Mouse (Mus musculus) embryonic facial prominence, embryonic 14.5 days (tissue): ENCODE results near the gene Srp14. TPM values are rescaled to one million over a fixed set of nuclear protein-coding genes. Genes with fewer than 3 reads are reported as not detected.

Source experiments
- ATAC-seq: fragments of 200-750 bp; cut with Nextera tagmentation; 2 replicates; pipeline ENCODE4 v1.8.0; 2017; ENCODE audit warnings: low read depth, moderate number of reproducible peaks, moderate TSS enrichment
- DNase-seq: peaks from one replicate; pipeline ENCODE4 v3.0.0-alpha.2; 2015; ENCODE audit warnings: low spot score
- H3K27ac ChIP-seq: fragments of 300-500 bp; sonication (generic); replicated peaks from 2 replicates; pipeline ENCODE4 v1.5.1; 2014; ENCODE audit warnings: low read depth, mild to moderate bottlenecking, low read length, moderate library complexity
- H3K27me3 ChIP-seq: fragments of 300-500 bp; sonication (generic); replicated peaks from 2 replicates; pipeline ENCODE4 v1.6.1; 2014; ENCODE audit warnings: low read length; ENCODE audit not compliant: control insufficient read depth, insufficient read depth
- H3K36me3 ChIP-seq: fragments of 300-500 bp; sonication (generic); 2 replicates; pipeline ENCODE4 v1.6.1; 2014; ENCODE audit warnings: low read length, mixed read lengths; ENCODE audit not compliant: control insufficient read depth, insufficient read depth
- H3K4me1 ChIP-seq: fragments of 300-500 bp; sonication (generic); 2 replicates; pipeline ENCODE4 v1.6.1; 2014; ENCODE audit warnings: antibody characterized with exemption, low read length; ENCODE audit not compliant: control insufficient read depth, insufficient read depth
- H3K4me2 ChIP-seq: fragments of 300-500 bp; sonication (generic); 2 replicates; pipeline ENCODE4 v1.6.1; 2014; ENCODE audit warnings: low read depth, mild to moderate bottlenecking, low read length, moderate library complexity, mixed read lengths
- H3K4me3 ChIP-seq: fragments of 300-500 bp; sonication (generic); 2 replicates; pipeline ENCODE4 v1.5.1; 2014; ENCODE audit warnings: low read depth, mild to moderate bottlenecking, low read length
- H3K9ac ChIP-seq: fragments of 300-500 bp; sonication (generic); 2 replicates; pipeline ENCODE4 v1.6.1; 2014; ENCODE audit warnings: low read depth, mild to moderate bottlenecking, low read length, moderate library complexity, mixed read lengths
- H3K9me3 ChIP-seq: fragments of 300-500 bp; sonication (generic); 2 replicates; pipeline ENCODE4 v1.6.1; 2016; ENCODE audit warnings: low read length; ENCODE audit not compliant: control insufficient read depth
- WGBS: fragments of 180-500 bp; shearing (Covaris S2); extraction: QIAGEN DNeasy Blood & Tissue Kit; methylation state at CpG from one replicate; pipeline ENCODE4 v1.1.7; 2014; 5-methylcytosine and 5-hydroxymethylcytosine counted together
- polyA plus RNA-seq: library from polyadenylated mRNA; unstranded; fragments of >200 nt; fragmentation: Nextera tagmentation; extraction: Ambion mirVana; gene quantifications from 2 replicates; pipeline ENCODE4 v1.2.1, GENCODE M21; 2014

The Srp14 gene
- polyA plus RNA-seq, 1 experiment from 2014 or later = 260 TPM

- H3K9me3 ChIP-seq = no peaks in the 10 kb centered on the region
- 93% methylated on average over 7 of the region's 7 CpGs for WGBS
- H3K27ac ChIP-seq = no peak overlapping the region
- DNase-seq (no peak), ATAC-seq (no peak)
- H3K4me2 ChIP-seq = no peak overlapping the region
- H3K9ac ChIP-seq = no peak overlapping the region
- no peak overlapping the region for H3K4me3 ChIP-seq
- H3K27me3 ChIP-seq = no peaks in the 10 kb centered on the region
- H3K4me1 ChIP-seq = peaks cover 12% of the 10 kb centered on the region
- peaks cover 12% of the 10 kb centered on the region for H3K36me3 ChIP-seq
These were observed 1.4 kb upstream of the Srp14 start for GRCm38 (mm10) chr2:118480886-118481285.

- Histone ChIP-seq H3K4me2 (peak overlapping the region; percentile 73), H3K9me3 (no peaks in the 10 kb centered on the region), H3K27ac (peak overlapping the region; percentile 84), H3K4me1 (peaks cover 12% of the 10 kb centered on the region), H3K4me3 (peak overlapping the region; percentile 94), H3K27me3 (no peaks in the 10 kb centered on the region), H3K9ac (peak overlapping the region; percentile 91), H3K36me3 (peaks cover 31% of the 10 kb centered on the region)
- WGBS = 2% methylated on average over 37 of the region's 52 CpGs
- ATAC-seq (no peak), DNase-seq (peak; percentile 20)
These were observed 520 bp downstream of the Srp14 start for GRCm38 (mm10) chr2:118478833-118479549.

GRCm38 (mm10) chr2:118468354-118468753 lies 11.2 kb downstream of the Srp14 start:
- no peaks in the 10 kb centered on the region for H3K9me3 ChIP-seq
- H3K4me3 ChIP-seq = no peak overlapping the region
- peaks cover 2% of the 10 kb centered on the region; the same call in 1 of the 2 replicates for H3K4me1 ChIP-seq
- ATAC-seq (no peak), DNase-seq (no peak)
- no peak overlapping the region for H3K4me2 ChIP-seq
- no peak overlapping the region for H3K27ac ChIP-seq
- H3K27me3 ChIP-seq = no peaks in the 10 kb centered on the region
- H3K36me3 ChIP-seq = peaks cover 89% of the 10 kb centered on the region
- H3K9ac ChIP-seq = no peak overlapping the region

GRCm38 (mm10) chr2:118466601-118467000 lies 12.9 kb downstream of the Srp14 start:
- Histone ChIP-seq H3K36me3 (peaks cover 84% of the 10 kb centered on the region), H3K4me1 (peaks cover 4% of the 10 kb centered on the region; the same call in 1 of the 2 replicates), H3K27ac (no peak overlapping the region), H3K4me3 (no peak overlapping the region), H3K4me2 (no peak overlapping the region), H3K27me3 (no peaks in the 10 kb centered on the region), H3K9me3 (no peaks in the 10 kb centered on the region), H3K9ac (no peak overlapping the region)
- DNase-seq (no peak), ATAC-seq (no peak)
- 42% methylated on average over 1 of the region's 1 CpGs for WGBS

GRCm38 (mm10) chr2:118465894-118466293 lies 13.6 kb downstream of the Srp14 start:
- Histone ChIP-seq H3K9ac (no peak overlapping the region), H3K27me3 (no peaks in the 10 kb centered on the region), H3K27ac (no peak overlapping the region), H3K36me3 (peaks cover 78% of the 10 kb centered on the region), H3K4me2 (no peak overlapping the region), H3K4me3 (no peak overlapping the region), H3K9me3 (no peaks in the 10 kb centered on the region), H3K4me1 (peaks cover 10% of the 10 kb centered on the region; the same call in 1 of the 2 replicates)
- ATAC-seq (no peak), DNase-seq (no peak)
- WGBS = 67% methylated on average over 2 of the region's 2 CpGs

GRCm38 (mm10) chr2:118464450-118464849 lies 15.1 kb downstream of the Srp14 start:
- Histone ChIP-seq H3K27ac (no peak overlapping the region), H3K4me3 (no peak overlapping the region), H3K27me3 (no peaks in the 10 kb centered on the region), H3K4me2 (no peak overlapping the region), H3K9me3 (no peaks in the 10 kb centered on the region), H3K4me1 (peaks cover 10% of the 10 kb centered on the region; the same call in 1 of the 2 replicates), H3K36me3 (peaks cover 72% of the 10 kb centered on the region), H3K9ac (no peak overlapping the region)
- DNase-seq = peak; percentile 67
- ATAC-seq = peak; percentile 64; the same call in 1 of the 2 replicates
- 53% methylated on average over 3 of the region's 3 CpGs for WGBS

GRCm38 (mm10) chr2:118463480-118463879 lies 16.0 kb downstream of the Srp14 start:
- H3K27me3 ChIP-seq = no peaks in the 10 kb centered on the region
- H3K4me2 ChIP-seq = no peak overlapping the region
- no peak overlapping the region for H3K4me3 ChIP-seq
- H3K4me1 ChIP-seq = peaks cover 10% of the 10 kb centered on the region; the same call in 1 of the 2 replicates
- DNase-seq (peak; percentile 20), ATAC-seq (no peak)
- no peak overlapping the region; the same call in 1 of the 2 replicates for H3K9ac ChIP-seq
- no peak overlapping the region for H3K27ac ChIP-seq
- 44% methylated on average over 5 of the region's 5 CpGs for WGBS
- H3K9me3 ChIP-seq = no peaks in the 10 kb centered on the region
- H3K36me3 ChIP-seq = peaks cover 70% of the 10 kb centered on the region

- no peaks in the 10 kb centered on the region for H3K9me3 ChIP-seq
- no peaks in the 10 kb centered on the region for H3K27me3 ChIP-seq
- H3K27ac ChIP-seq = no peak overlapping the region
- no peak overlapping the region for H3K4me2 ChIP-seq
- H3K9ac ChIP-seq = no peak overlapping the region
- H3K4me3 ChIP-seq = no peak overlapping the region
- 52% methylated on average over 16 of the region's 16 CpGs for WGBS
- ATAC-seq (peak; percentile 65), DNase-seq (peak; percentile 81)
- peaks cover 10% of the 10 kb centered on the region; the same call in 1 of the 2 replicates for H3K4me1 ChIP-seq
- peaks cover 69% of the 10 kb centered on the region for H3K36me3 ChIP-seq
These were observed 17.9 kb downstream of the Srp14 start for GRCm38 (mm10) chr2:118461480-118462165.
